11 mouse cellular contexts compared by ENCODE assay signal in the genomic region with DNA sequence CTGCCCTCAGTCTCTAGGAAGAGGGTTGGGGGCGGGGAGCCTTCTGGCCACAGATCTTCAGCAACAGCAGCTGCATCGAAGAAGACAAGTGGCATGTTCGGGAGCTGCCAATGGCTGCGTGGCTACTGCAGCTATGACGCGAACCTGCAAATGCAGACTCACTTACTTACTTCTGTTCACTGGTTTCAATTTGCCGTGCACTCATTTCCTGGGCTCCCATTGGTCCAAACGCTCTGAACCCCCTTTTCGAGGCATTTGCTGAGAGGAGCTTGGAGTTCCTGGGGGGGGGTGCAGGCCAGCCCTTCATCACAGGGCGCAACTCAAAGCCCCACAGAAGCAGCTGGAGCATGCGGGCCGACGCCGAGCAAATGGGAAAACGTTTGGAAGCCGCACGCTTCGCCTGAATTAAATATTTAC.
A peak's percentile ranks its signal among the peaks of the same experiment; 100 is the strongest.
DNase-seq lines count a peak whose midpoint lies in the region; ATAC-seq and TF ChIP-seq lines count a peak whose summit lies in the region.
"Had no signal": no experiment of that assay in that cellular context is flagged by ENCODE, and none has a peak within 500 bp of the region (broad histone marks: within the 10 kb centered on the region; RNA-seq: fewer than 3 reads in every experiment).

No protein-coding gene starts in this region.

- no peaks in the 10 kb centered on the region for H3K9me3 ChIP-seq in intestine, postnatal 0 days (ENCODE audit: control insufficient read depth)

- H3K27ac ChIP-seq in layer of hippocampus, adult 2 months, result no peak overlapping the region
- no peak overlapping the region for H3K27ac ChIP-seq in intestine, postnatal 0 days (ENCODE audit: low read depth, low read length)
- no peak overlapping the region for H3K27ac ChIP-seq in small intestine, adult 2 months (ENCODE audit: insufficient read depth, low read depth, low read length)
- H3K27ac ChIP-seq in left cerebral cortex, adult 2 months, result no peak overlapping the region
- H3K27ac ChIP-seq: kidney, postnatal 0 days had no signal

- H3K9ac ChIP-seq in intestine, postnatal 0 days (ENCODE audit: low read depth, low read length), result no peak overlapping the region

- 30% methylated on average over 18 of the region's 18 CpGs for WGBS in intestine, postnatal 0 days
- WGBS in small intestine, adult 2 months, result 27% methylated on average over 18 of the region's 18 CpGs

- no peak for TF ChIP-seq POLR2A in small intestine, adult 2 months (IDR thresholded peaks at IDR 0.05; ENCODE audit: low read depth, low read length)

- H3K4me2 ChIP-seq in intestine, postnatal 0 days (replicated peaks; ENCODE audit: low read depth), result peak overlapping the region; percentile 40

- H3K36me3 ChIP-seq in intestine, postnatal 0 days (ENCODE audit: control insufficient read depth, insufficient read depth), result no peaks in the 10 kb centered on the region
- H3K36me3 ChIP-seq in small intestine, adult 2 months (ENCODE audit: control insufficient read depth, insufficient read depth, low read length), result no peaks in the 10 kb centered on the region

- intact Hi-C loops in left cerebral cortex, adult 2 months (cut with DNase I), result no loop called here

- no peak for ATAC-seq in intestine, postnatal 0 days

- H3K4me3 ChIP-seq in layer of hippocampus, adult 2 months, result peak overlapping the region; percentile 18; the same call in 1 of the 2 replicates
- H3K4me3 ChIP-seq in intestine, postnatal 0 days (ENCODE audit: low read depth, low read length), result no peak overlapping the region
- H3K4me3 ChIP-seq in small intestine, adult 2 months (ENCODE audit: low read depth, low read length), result peak overlapping the region; percentile 52
- H3K4me3 ChIP-seq in left cerebral cortex, adult 2 months, result no peak overlapping the region

- no peak for TF ChIP-seq CTCF in layer of hippocampus, adult 2 months (conservative IDR thresholded peaks at IDR 0.05)
- TF ChIP-seq CTCF in intestine, postnatal 0 days (IDR thresholded peaks at IDR 0.05; ENCODE audit: low read depth), result no peak
- TF ChIP-seq CTCF in small intestine, adult 2 months (IDR thresholded peaks at IDR 0.05; ENCODE audit: extremely low read depth, insufficient read length, insufficient replicate concordance, low read depth, low read length), result no peak
- TF ChIP-seq CTCF in left cerebral cortex, adult 2 months (IDR thresholded peaks at IDR 0.05), result no peak

- no peaks in the 10 kb centered on the region for H3K4me1 ChIP-seq in intestine, postnatal 0 days (replicated peaks; ENCODE audit: control insufficient read depth, insufficient read depth, low read length)
- H3K4me1 ChIP-seq in small intestine, adult 2 months (ENCODE audit: control insufficient read depth, insufficient read depth, insufficient read length, low read length), result peaks cover 3% of the 10 kb centered on the region; the same call in 1 of the 2 replicates

- DNase-seq in layer of hippocampus, adult 2 months (ENCODE audit: low spot score in 2 of 2), result no peak
- no peak for DNase-seq in layer of hippocampus, adult 11-12 months (ENCODE audit: low spot score)
- DNase-seq in ZHBTc4 (ENCODE audit: low read depth, low spot score), result peak; percentile 6
- no peak for DNase-seq in adrenal gland, adult 2 months
- DNase-seq in urinary bladder, postnatal 14 days (ENCODE audit: low spot score), result no peak
- DNase-seq in left cerebral cortex, adult 2 months (ENCODE audit: extremely low spot score in 1 of 2, low spot score in 2 of 2), result no peak
- DNase-seq: adrenal gland, adult 8-10 months; embryo, embryonic 11 days had no signal

- no peaks in the 10 kb centered on the region for H3K27me3 ChIP-seq in intestine, postnatal 0 days (replicated peaks; ENCODE audit: control insufficient read depth, insufficient read depth, low read length)
- H3K27me3 ChIP-seq in small intestine, adult 2 months (ENCODE audit: control insufficient read depth, insufficient read depth, low read length), result no peaks in the 10 kb centered on the region

Comparison
In these comparisons a context has a peak if more than half of its experiments do, and no peak if none do; other contexts are left out.
1. H3K4me3 ChIP-seq: peak in layer of hippocampus, adult 2 months (single experiment) and small intestine, adult 2 months (single experiment); none in intestine, postnatal 0 days (single experiment) and left cerebral cortex, adult 2 months (single experiment).